Mouse (Mus musculus): ENCODE measurements at regions not wholly inside any gene's neighbourhood (a gene's known extent, or its start where the extent isn't known, plus 50 kb on each side); places are given as distances from the start of the nearest gene placed in this dataset.

GRCm38 (mm10) chr8:26885365-26885764 lies 91.8 kb upstream of the Zfp703 start:
- no peaks in the 10 kb centered on the region for H3K36me3 ChIP-seq (replicated peaks; ENCODE audit: control insufficient read depth, insufficient read depth, low read depth, low read length)
- ATAC-seq (replicated peaks; ENCODE audit: insufficient number of reproducible peaks, low FRiP score, low TSS enrichment, low read depth), result no peak
- H3K9me3 ChIP-seq (replicated peaks; ENCODE audit: control insufficient read depth, low read length), result no peaks in the 10 kb centered on the region
- peaks cover 2% of the 10 kb centered on the region; the same call in 1 of the 2 replicates for H3K4me1 ChIP-seq (ENCODE audit: control insufficient read depth, insufficient read depth, low read length)
- H3K4me2 ChIP-seq (ENCODE audit: low read depth, low read length), result no peak overlapping the region
- no peak overlapping the region for H3K27ac ChIP-seq (replicated peaks; ENCODE audit: low read depth, low read length)
- 80% methylated on average over 5 of the region's 5 CpGs for WGBS
- H3K9ac ChIP-seq (replicated peaks; ENCODE audit: low read length), result no peak overlapping the region
- DNase-seq (ENCODE audit: low spot score), result no peak
- no peaks in the 10 kb centered on the region for H3K27me3 ChIP-seq (ENCODE audit: control insufficient read depth, insufficient read depth, low read length)
- H3K4me3 ChIP-seq (ENCODE audit: low read depth, low read length), result no peak overlapping the region

GRCm38 (mm10) chr8:26886783-26887486 lies 90.2 kb upstream of the Zfp703 start:
- Histone ChIP-seq H3K36me3 (replicated peaks; ENCODE audit: control insufficient read depth, insufficient read depth, low read depth, low read length) (no peaks in the 10 kb centered on the region), H3K4me3 (ENCODE audit: low read depth, low read length) (no peak overlapping the region), H3K9me3 (replicated peaks; ENCODE audit: control insufficient read depth, low read length) (no peaks in the 10 kb centered on the region), H3K27me3 (ENCODE audit: control insufficient read depth, insufficient read depth, low read length) (no peaks in the 10 kb centered on the region), H3K9ac (replicated peaks; ENCODE audit: low read length) (no peak overlapping the region), H3K4me2 (ENCODE audit: low read depth, low read length) (no peak overlapping the region), H3K27ac (replicated peaks; ENCODE audit: low read depth, low read length) (no peak overlapping the region), H3K4me1 (ENCODE audit: control insufficient read depth, insufficient read depth, low read length) (peaks cover 2% of the 10 kb centered on the region; the same call in 1 of the 2 replicates)
- DNase-seq (ENCODE audit: low spot score) (no peak), ATAC-seq (replicated peaks; ENCODE audit: insufficient number of reproducible peaks, low FRiP score, low TSS enrichment, low read depth) (no peak)
- WGBS, result 73% methylated on average over 13 of the region's 13 CpGs

DNA sequence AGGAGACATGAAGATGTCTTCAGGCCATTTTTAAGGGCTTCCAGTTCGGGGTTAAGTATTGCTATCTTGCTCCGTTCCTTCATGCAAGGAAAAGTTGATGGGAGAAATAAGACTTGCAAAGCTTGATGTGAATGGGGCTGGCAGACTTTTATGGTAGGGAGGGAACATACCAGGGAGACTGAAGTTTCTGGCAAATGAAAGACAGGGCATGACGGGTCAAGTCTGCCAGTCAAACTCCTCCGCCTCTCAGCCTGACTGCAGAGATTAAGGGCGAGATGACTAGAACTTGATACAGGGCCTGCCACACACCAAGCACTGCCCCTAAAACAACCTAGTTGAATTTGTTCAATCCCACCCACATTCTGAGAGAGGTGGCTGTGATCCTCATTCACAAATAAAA lies 89.6 kb upstream of the Zfp703 start:
- no peak overlapping the region for H3K9ac ChIP-seq (replicated peaks; ENCODE audit: low read length)
- peaks cover 2% of the 10 kb centered on the region; the same call in 1 of the 2 replicates for H3K4me1 ChIP-seq (ENCODE audit: control insufficient read depth, insufficient read depth, low read length)
- WGBS, result 69% methylated on average over 5 of the region's 5 CpGs

DNA sequence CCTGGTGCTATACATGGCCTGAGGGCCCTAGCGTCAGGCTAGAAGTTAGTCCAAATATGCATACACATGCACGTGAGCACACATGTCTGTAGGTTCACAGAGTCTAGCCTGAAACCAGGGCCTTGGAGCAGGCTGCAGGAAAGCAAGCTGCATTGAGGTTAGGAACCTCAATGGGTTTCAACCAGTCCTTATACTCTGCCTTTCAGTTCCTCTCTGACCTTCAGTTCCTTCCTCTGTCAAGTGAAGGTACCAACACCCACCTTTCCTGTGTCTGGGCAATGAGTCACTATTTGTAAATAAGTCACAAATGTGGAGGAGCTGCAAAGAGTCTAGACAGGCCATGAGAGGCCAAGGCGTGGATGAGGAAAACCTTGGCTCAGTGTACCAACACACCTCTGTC lies 89.1 kb upstream of the Zfp703 start:
- WGBS, result 65% methylated on average over 3 of the region's 3 CpGs
- Histone ChIP-seq H3K9ac (replicated peaks; ENCODE audit: low read length) (no peak overlapping the region), H3K36me3 (replicated peaks; ENCODE audit: control insufficient read depth, insufficient read depth, low read depth, low read length) (no peaks in the 10 kb centered on the region), H3K27ac (replicated peaks; ENCODE audit: low read depth, low read length) (no peak overlapping the region), H3K9me3 (replicated peaks; ENCODE audit: control insufficient read depth, low read length) (no peaks in the 10 kb centered on the region), H3K27me3 (ENCODE audit: control insufficient read depth, insufficient read depth, low read length) (no peaks in the 10 kb centered on the region), H3K4me1 (ENCODE audit: control insufficient read depth, insufficient read depth, low read length) (peaks cover 2% of the 10 kb centered on the region; the same call in 1 of the 2 replicates), H3K4me3 (ENCODE audit: low read depth, low read length) (no peak overlapping the region), H3K4me2 (ENCODE audit: low read depth, low read length) (no peak overlapping the region)
- DNase-seq (ENCODE audit: low spot score) (no peak), ATAC-seq (replicated peaks; ENCODE audit: insufficient number of reproducible peaks, low FRiP score, low TSS enrichment, low read depth) (no peak)

More for the DNA sequence above, 89.6 kb upstream of the Zfp703 start:
- ATAC-seq (replicated peaks; ENCODE audit: insufficient number of reproducible peaks, low FRiP score, low TSS enrichment, low read depth) (no peak), DNase-seq (ENCODE audit: low spot score) (no peak)
- Histone ChIP-seq H3K36me3 (replicated peaks; ENCODE audit: control insufficient read depth, insufficient read depth, low read depth, low read length) (no peaks in the 10 kb centered on the region), H3K4me2 (ENCODE audit: low read depth, low read length) (no peak overlapping the region), H3K4me3 (ENCODE audit: low read depth, low read length) (no peak overlapping the region), H3K27me3 (ENCODE audit: control insufficient read depth, insufficient read depth, low read length) (no peaks in the 10 kb centered on the region), H3K27ac (replicated peaks; ENCODE audit: low read depth, low read length) (no peak overlapping the region), H3K9me3 (replicated peaks; ENCODE audit: control insufficient read depth, low read length) (no peaks in the 10 kb centered on the region)

- H3K27ac ChIP-seq (replicated peaks; ENCODE audit: low read depth, low read length), result no peak overlapping the region
- 63% methylated on average over 11 of the region's 11 CpGs for WGBS
These were observed 85.2 kb upstream of the Zfp703 start for GRCm38 (mm10) chr8:26891881-26892280.

DNA sequence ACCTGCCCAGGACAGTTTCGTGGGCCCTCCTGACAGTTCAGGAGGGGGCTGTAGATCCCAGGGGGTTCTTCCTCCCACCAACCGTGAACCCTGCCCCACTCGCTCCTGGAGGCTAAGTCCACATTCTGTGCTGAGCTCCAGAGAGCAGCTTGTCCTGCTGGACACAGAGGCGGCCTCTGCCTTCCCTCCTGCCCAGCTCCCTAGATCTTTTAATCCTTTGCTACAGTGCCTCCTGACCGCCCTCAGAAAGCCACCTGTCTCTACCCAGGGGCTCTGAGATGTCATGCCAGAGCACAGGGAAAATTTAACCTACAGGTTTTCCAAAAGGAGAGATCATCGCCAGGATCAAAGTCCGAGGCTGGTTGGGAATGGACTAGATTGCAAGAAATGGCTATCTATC lies 84.7 kb upstream of the Zfp703 start:
- WGBS, result 56% methylated on average over 7 of the region's 7 CpGs
- DNase-seq (ENCODE audit: low spot score) (no peak), ATAC-seq (replicated peaks; ENCODE audit: insufficient number of reproducible peaks, low FRiP score, low TSS enrichment, low read depth) (no peak)
- H3K4me1 ChIP-seq (ENCODE audit: control insufficient read depth, insufficient read depth, low read length), result peaks cover 2% of the 10 kb centered on the region; the same call in 1 of the 2 replicates
- no peak overlapping the region for H3K9ac ChIP-seq (replicated peaks; ENCODE audit: low read length)
- no peaks in the 10 kb centered on the region for H3K27me3 ChIP-seq (ENCODE audit: control insufficient read depth, insufficient read depth, low read length)
- H3K9me3 ChIP-seq (replicated peaks; ENCODE audit: control insufficient read depth, low read length), result no peaks in the 10 kb centered on the region
- H3K27ac ChIP-seq (replicated peaks; ENCODE audit: low read depth, low read length), result no peak overlapping the region
- no peak overlapping the region for H3K4me3 ChIP-seq (ENCODE audit: low read depth, low read length)
- no peaks in the 10 kb centered on the region for H3K36me3 ChIP-seq (replicated peaks; ENCODE audit: control insufficient read depth, insufficient read depth, low read depth, low read length)
- no peak overlapping the region for H3K4me2 ChIP-seq (ENCODE audit: low read depth, low read length)

More at GRCm38 (mm10) chr8:26891881-26892280, 85.2 kb upstream of the Zfp703 start:
- ATAC-seq (replicated peaks; ENCODE audit: insufficient number of reproducible peaks, low FRiP score, low TSS enrichment, low read depth) (no peak), DNase-seq (ENCODE audit: low spot score) (no peak)
- Histone ChIP-seq H3K4me1 (ENCODE audit: control insufficient read depth, insufficient read depth, low read length) (peaks cover 2% of the 10 kb centered on the region; the same call in 1 of the 2 replicates), H3K36me3 (replicated peaks; ENCODE audit: control insufficient read depth, insufficient read depth, low read depth, low read length) (no peaks in the 10 kb centered on the region), H3K4me2 (ENCODE audit: low read depth, low read length) (no peak overlapping the region), H3K4me3 (ENCODE audit: low read depth, low read length) (no peak overlapping the region), H3K9me3 (replicated peaks; ENCODE audit: control insufficient read depth, low read length) (no peaks in the 10 kb centered on the region), H3K27me3 (ENCODE audit: control insufficient read depth, insufficient read depth, low read length) (no peaks in the 10 kb centered on the region), H3K9ac (replicated peaks; ENCODE audit: low read length) (no peak overlapping the region)

- Histone ChIP-seq H3K9ac (replicated peaks; ENCODE audit: low read length) (no peak overlapping the region), H3K27ac (replicated peaks; ENCODE audit: low read depth, low read length) (no peak overlapping the region), H3K9me3 (replicated peaks; ENCODE audit: control insufficient read depth, low read length) (no peaks in the 10 kb centered on the region), H3K36me3 (replicated peaks; ENCODE audit: control insufficient read depth, insufficient read depth, low read depth, low read length) (no peaks in the 10 kb centered on the region), H3K4me1 (ENCODE audit: control insufficient read depth, insufficient read depth, low read length) (no peaks in the 10 kb centered on the region), H3K4me2 (ENCODE audit: low read depth, low read length) (no peak overlapping the region), H3K27me3 (ENCODE audit: control insufficient read depth, insufficient read depth, low read length) (no peaks in the 10 kb centered on the region), H3K4me3 (ENCODE audit: low read depth, low read length) (no peak overlapping the region)
- no peak for ATAC-seq (replicated peaks; ENCODE audit: insufficient number of reproducible peaks, low FRiP score, low TSS enrichment, low read depth)
- DNase-seq (ENCODE audit: low spot score), result no peak
- 86% methylated on average over 11 of the region's 11 CpGs for WGBS
These were observed 81.3 kb upstream of the Zfp703 start for GRCm38 (mm10) chr8:26895867-26896266.

GRCm38 (mm10) chr8:26903289-26903688 lies 73.8 kb upstream of the Zfp703 start:
- Histone ChIP-seq H3K9ac (replicated peaks; ENCODE audit: low read length) (no peak overlapping the region), H3K4me1 (ENCODE audit: control insufficient read depth, insufficient read depth, low read length) (no peaks in the 10 kb centered on the region), H3K27ac (replicated peaks; ENCODE audit: low read depth, low read length) (no peak overlapping the region), H3K27me3 (ENCODE audit: control insufficient read depth, insufficient read depth, low read length) (no peaks in the 10 kb centered on the region), H3K36me3 (replicated peaks; ENCODE audit: control insufficient read depth, insufficient read depth, low read depth, low read length) (no peaks in the 10 kb centered on the region), H3K9me3 (replicated peaks; ENCODE audit: control insufficient read depth, low read length) (no peaks in the 10 kb centered on the region), H3K4me3 (ENCODE audit: low read depth, low read length) (no peak overlapping the region), H3K4me2 (ENCODE audit: low read depth, low read length) (no peak overlapping the region)
- WGBS, result 70% methylated on average over 5 of the region's 5 CpGs
- ATAC-seq (replicated peaks; ENCODE audit: insufficient number of reproducible peaks, low FRiP score, low TSS enrichment, low read depth) (no peak), DNase-seq (ENCODE audit: low spot score) (no peak)

All from embryonic facial prominence, embryonic 11.5 days (tissue).